Mouse (Mus musculus) hindbrain, embryonic 13.5 days (tissue): Measurements from ENCODE around the gene Krtap24-1. TPM values are rescaled to one million over a fixed set of nuclear protein-coding genes. Genes with fewer than 3 reads are reported as not detected.

Source experiments
- ATAC-seq: fragments of 200-750 bp; cut with Nextera tagmentation; 2 replicates; pipeline ENCODE4 v1.8.0; 2017; ENCODE audit warnings: moderate TSS enrichment; ENCODE audit not compliant: low FRiP score
- H3K27ac ChIP-seq: fragments of 300-500 bp; sonication (generic); 2 replicates; pipeline ENCODE4 v1.5.1; 2015; ENCODE audit warnings: inconsistent platforms, mild to moderate bottlenecking, moderate library complexity
- H3K27me3 ChIP-seq: fragments of 300-500 bp; sonication (generic); 2 replicates; pipeline ENCODE4 v1.6.1; 2015; ENCODE audit warnings: mild to moderate bottlenecking, inconsistent platforms
- H3K36me3 ChIP-seq: fragments of 300-500 bp; sonication (generic); 2 replicates; pipeline ENCODE4 v1.6.1; 2015; ENCODE audit warnings: mild to moderate bottlenecking, inconsistent platforms
- H3K4me1 ChIP-seq: fragments of 300-500 bp; sonication (generic); replicated peaks from 2 replicates; pipeline ENCODE4 v1.6.1; 2015; ENCODE audit warnings: inconsistent platforms
- H3K4me2 ChIP-seq: fragments of 300-500 bp; sonication (generic); 2 replicates; pipeline ENCODE4 v1.6.1; 2015; ENCODE audit warnings: inconsistent platforms, mild to moderate bottlenecking, moderate library complexity
- H3K4me3 ChIP-seq: fragments of 300-500 bp; sonication (generic); 2 replicates; pipeline ENCODE4 v1.5.1; 2015; ENCODE audit warnings: mild to moderate bottlenecking, inconsistent platforms
- H3K9ac ChIP-seq: fragments of 300-500 bp; sonication (generic); 2 replicates; pipeline ENCODE4 v1.6.1; 2015; ENCODE audit warnings: mild to moderate bottlenecking, inconsistent platforms
- H3K9me3 ChIP-seq: fragments of 300-500 bp; sonication (generic); 2 replicates; pipeline ENCODE4 v1.6.1; 2016; ENCODE audit warnings: inconsistent platforms
- WGBS: fragments of 180-500 bp; shearing (Covaris S2); methylation state at CpG from one replicate; pipeline ENCODE4 v1.1.7; 2015; 5-methylcytosine and 5-hydroxymethylcytosine counted together
- polyA plus RNA-seq: library from polyadenylated mRNA; unstranded; fragments of >200 nt; fragmentation: Nextera tagmentation; extraction: Ambion mirVana; gene quantifications from 2 replicates; pipeline ENCODE4 v1.2.1, GENCODE M21; 2015

The Krtap24-1 gene
- polyA plus RNA-seq, 1 experiment from 2014 or later = not detected

GRCm38 (mm10) chr16:88600303-88600702 lies 11.8 kb downstream of the Krtap24-1 start:
- Histone ChIP-seq H3K4me2 (no peak overlapping the region), H3K9me3 (no peaks in the 10 kb centered on the region), H3K4me1 (no peaks in the 10 kb centered on the region), H3K9ac (no peak overlapping the region), H3K4me3 (no peak overlapping the region), H3K27ac (no peak overlapping the region), H3K27me3 (no peaks in the 10 kb centered on the region), H3K36me3 (no peaks in the 10 kb centered on the region)
- WGBS = 82% methylated on average over 8 of the region's 8 CpGs
- ATAC-seq = no peak

DNA sequence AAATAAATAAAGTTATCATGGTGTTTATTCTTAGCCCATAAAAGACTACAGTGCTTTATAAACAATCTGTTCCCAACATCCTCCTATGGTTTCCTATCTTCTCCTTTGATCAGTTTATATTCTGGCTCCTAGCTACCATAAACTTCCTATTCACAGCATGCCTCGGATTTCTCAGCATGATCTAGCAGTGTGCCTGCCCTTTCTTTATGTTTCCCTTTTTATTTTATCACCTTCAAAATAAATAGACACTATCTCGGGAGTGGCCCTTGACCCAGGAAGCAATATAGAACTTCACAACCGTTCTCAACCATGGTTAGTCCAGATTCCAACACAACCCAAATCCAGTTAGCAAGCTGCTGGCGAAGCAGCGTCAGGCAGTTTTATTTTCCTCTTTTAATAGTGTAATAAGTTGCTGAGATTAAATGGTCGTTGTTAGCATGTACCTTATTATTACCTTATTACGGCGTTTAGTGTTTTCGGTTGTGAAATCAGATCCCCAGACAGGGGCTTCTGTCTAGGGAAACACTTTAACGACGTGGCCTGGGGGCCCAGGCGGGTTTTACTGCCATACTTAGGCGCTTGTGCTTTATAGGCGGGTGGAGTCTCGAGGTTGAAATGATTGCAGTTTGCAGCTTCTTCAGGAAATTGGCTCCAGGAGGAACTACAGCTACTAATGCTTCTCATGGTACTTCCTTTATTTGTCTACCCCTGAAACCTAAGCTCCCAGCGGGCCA lies 12.4 kb downstream of the Krtap24-1 start:
- no peaks in the 10 kb centered on the region for H3K4me1 ChIP-seq
- H3K9ac ChIP-seq = no peak overlapping the region
- no peak overlapping the region for H3K4me2 ChIP-seq
- no peaks in the 10 kb centered on the region for H3K9me3 ChIP-seq
- no peak for ATAC-seq
- H3K27ac ChIP-seq = no peak overlapping the region
- H3K27me3 ChIP-seq = no peaks in the 10 kb centered on the region
- H3K4me3 ChIP-seq = no peak overlapping the region
- 71% methylated on average over 16 of the region's 16 CpGs for WGBS
- no peaks in the 10 kb centered on the region for H3K36me3 ChIP-seq

- H3K27me3 ChIP-seq = no peaks in the 10 kb centered on the region
- no peak for ATAC-seq
- no peak overlapping the region for H3K9ac ChIP-seq
- no peak overlapping the region for H3K4me3 ChIP-seq
- H3K4me2 ChIP-seq = no peak overlapping the region
- H3K36me3 ChIP-seq = no peaks in the 10 kb centered on the region
- H3K9me3 ChIP-seq = no peaks in the 10 kb centered on the region
- H3K27ac ChIP-seq = no peak overlapping the region
- H3K4me1 ChIP-seq = no peaks in the 10 kb centered on the region
Observed at GRCm38 (mm10) chr16:88592758-88593157, 19.3 kb downstream of the Krtap24-1 start.

DNA sequence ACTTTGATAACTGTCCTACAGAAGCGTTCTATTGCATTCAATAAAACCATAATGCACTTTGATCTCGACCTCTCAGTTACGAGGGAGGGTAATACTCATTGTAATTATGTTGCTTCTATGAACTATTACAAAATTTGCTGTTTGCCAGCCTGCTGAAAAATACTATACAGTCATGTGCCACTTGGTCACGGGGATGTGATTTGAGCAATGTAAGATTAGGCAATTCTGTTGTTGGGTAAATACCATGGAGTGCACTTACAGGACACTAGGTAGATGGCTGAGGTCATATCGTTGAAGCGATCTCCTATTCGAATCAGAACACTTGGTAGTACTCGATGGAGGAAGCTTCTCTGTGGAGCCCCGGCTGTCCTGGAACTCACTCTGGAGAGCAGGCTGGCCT lies 28.7 kb downstream of the Krtap24-1 start:
- 91% methylated on average over 9 of the region's 9 CpGs for WGBS
- no peak for ATAC-seq

DNA sequence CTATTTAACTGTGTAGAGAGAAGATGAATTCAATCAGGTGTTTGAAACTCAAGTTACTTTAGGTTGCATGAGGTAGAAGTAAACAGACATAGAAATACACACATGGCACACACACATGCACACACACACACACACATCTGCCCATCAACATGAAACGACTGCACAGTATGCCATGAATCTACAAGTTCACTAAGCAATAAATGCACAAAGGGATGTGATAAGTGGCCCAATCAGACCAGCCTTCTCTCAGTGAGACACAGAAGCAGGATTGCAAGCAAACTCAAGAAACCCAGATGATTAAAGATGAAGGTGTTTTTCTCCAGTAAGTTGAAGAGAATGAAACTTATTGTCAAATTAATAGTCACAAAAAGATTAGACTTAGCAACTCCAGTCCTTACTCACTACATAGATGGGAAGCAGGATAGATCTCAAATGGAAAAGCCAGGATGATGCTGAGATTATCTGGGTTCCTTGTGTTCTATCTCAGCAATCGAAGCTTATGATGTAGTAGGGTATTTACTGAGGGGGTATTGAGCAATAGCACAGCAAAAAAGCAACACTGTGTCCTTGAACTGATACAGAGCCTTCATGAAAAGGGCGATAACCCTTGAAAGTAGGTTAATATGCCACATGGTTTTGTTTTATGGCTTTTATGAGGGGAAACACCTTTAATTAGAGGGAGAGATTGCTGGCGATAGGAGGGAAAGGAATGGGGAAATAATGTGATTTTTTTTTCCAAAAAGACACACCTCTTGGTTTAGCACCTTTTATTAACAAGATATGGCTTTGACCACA lies 36.0 kb downstream of the Krtap24-1 start:
- H3K9ac ChIP-seq = no peak overlapping the region
- H3K9me3 ChIP-seq = no peaks in the 10 kb centered on the region
- ATAC-seq = no peak
- H3K36me3 ChIP-seq = no peaks in the 10 kb centered on the region
- no peaks in the 10 kb centered on the region for H3K27me3 ChIP-seq
- no peaks in the 10 kb centered on the region for H3K4me1 ChIP-seq
- H3K27ac ChIP-seq = no peak overlapping the region
- no peak overlapping the region for H3K4me2 ChIP-seq
- 87% methylated on average over 4 of the region's 4 CpGs for WGBS
- no peak overlapping the region for H3K4me3 ChIP-seq

More for the DNA sequence above, 28.7 kb downstream of the Krtap24-1 start:
- H3K9ac ChIP-seq = no peak overlapping the region
- no peak overlapping the region for H3K27ac ChIP-seq
- H3K27me3 ChIP-seq = no peaks in the 10 kb centered on the region
- H3K4me1 ChIP-seq = no peaks in the 10 kb centered on the region
- no peaks in the 10 kb centered on the region for H3K9me3 ChIP-seq
- H3K4me2 ChIP-seq = no peak overlapping the region
- no peak overlapping the region for H3K4me3 ChIP-seq
- no peaks in the 10 kb centered on the region for H3K36me3 ChIP-seq

GRCm38 (mm10) chr16:88572904-88573404 lies 39.1 kb downstream of the Krtap24-1 start:
- Histone ChIP-seq H3K27ac (no peak overlapping the region), H3K27me3 (no peaks in the 10 kb centered on the region), H3K9ac (no peak overlapping the region), H3K4me3 (no peak overlapping the region), H3K4me2 (no peak overlapping the region), H3K9me3 (no peaks in the 10 kb centered on the region), H3K4me1 (no peaks in the 10 kb centered on the region), H3K36me3 (no peaks in the 10 kb centered on the region)
- 91% methylated on average over 5 of the region's 5 CpGs for WGBS
- no peak for ATAC-seq

DNA sequence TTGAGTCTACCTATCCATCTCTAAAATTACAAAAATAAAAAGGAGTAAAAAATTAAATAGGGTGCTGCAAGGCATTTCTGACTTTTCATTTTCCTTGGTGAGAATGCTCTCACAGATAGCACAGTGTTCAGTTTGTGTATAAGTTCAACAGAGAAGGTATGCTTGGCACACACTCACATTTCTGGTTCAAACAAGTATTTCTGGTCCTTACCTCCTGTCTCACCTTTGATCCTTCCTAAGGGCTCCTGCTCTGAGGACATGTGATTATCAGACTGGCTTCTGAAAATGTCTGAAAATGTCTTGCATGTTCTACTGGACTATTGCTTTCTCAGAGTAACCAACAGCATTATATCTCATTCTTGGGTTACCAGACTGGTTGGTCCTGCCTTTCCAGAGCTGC lies 41.9 kb downstream of the Krtap24-1 start:
- Histone ChIP-seq H3K27me3 (no peaks in the 10 kb centered on the region), H3K36me3 (no peaks in the 10 kb centered on the region), H3K27ac (no peak overlapping the region), H3K4me1 (no peaks in the 10 kb centered on the region), H3K9me3 (no peaks in the 10 kb centered on the region), H3K4me3 (no peak overlapping the region), H3K4me2 (no peak overlapping the region), H3K9ac (no peak overlapping the region)
- no peak for ATAC-seq

- H3K4me1 ChIP-seq = no peaks in the 10 kb centered on the region
- no peaks in the 10 kb centered on the region for H3K27me3 ChIP-seq
- H3K9me3 ChIP-seq = no peaks in the 10 kb centered on the region
- WGBS = 89% methylated on average over 3 of the region's 3 CpGs
- no peak overlapping the region for H3K9ac ChIP-seq
- no peaks in the 10 kb centered on the region for H3K36me3 ChIP-seq
- no peak for ATAC-seq
- no peak overlapping the region for H3K27ac ChIP-seq
- no peak overlapping the region for H3K4me3 ChIP-seq
- H3K4me2 ChIP-seq = no peak overlapping the region
Observed at GRCm38 (mm10) chr16:88569732-88570131, 42.3 kb downstream of the Krtap24-1 start.

GRCm38 (mm10) chr16:88569096-88569495 lies 43.0 kb downstream of the Krtap24-1 start:
- H3K9me3 ChIP-seq = no peaks in the 10 kb centered on the region
- no peaks in the 10 kb centered on the region for H3K36me3 ChIP-seq
- H3K4me2 ChIP-seq = no peak overlapping the region
- 73% methylated on average over 1 of the region's 1 CpGs for WGBS
- no peak overlapping the region for H3K4me3 ChIP-seq
- H3K27me3 ChIP-seq = no peaks in the 10 kb centered on the region
- no peak overlapping the region for H3K9ac ChIP-seq
- no peak overlapping the region for H3K27ac ChIP-seq
- no peaks in the 10 kb centered on the region for H3K4me1 ChIP-seq
- ATAC-seq = no peak

DNA sequence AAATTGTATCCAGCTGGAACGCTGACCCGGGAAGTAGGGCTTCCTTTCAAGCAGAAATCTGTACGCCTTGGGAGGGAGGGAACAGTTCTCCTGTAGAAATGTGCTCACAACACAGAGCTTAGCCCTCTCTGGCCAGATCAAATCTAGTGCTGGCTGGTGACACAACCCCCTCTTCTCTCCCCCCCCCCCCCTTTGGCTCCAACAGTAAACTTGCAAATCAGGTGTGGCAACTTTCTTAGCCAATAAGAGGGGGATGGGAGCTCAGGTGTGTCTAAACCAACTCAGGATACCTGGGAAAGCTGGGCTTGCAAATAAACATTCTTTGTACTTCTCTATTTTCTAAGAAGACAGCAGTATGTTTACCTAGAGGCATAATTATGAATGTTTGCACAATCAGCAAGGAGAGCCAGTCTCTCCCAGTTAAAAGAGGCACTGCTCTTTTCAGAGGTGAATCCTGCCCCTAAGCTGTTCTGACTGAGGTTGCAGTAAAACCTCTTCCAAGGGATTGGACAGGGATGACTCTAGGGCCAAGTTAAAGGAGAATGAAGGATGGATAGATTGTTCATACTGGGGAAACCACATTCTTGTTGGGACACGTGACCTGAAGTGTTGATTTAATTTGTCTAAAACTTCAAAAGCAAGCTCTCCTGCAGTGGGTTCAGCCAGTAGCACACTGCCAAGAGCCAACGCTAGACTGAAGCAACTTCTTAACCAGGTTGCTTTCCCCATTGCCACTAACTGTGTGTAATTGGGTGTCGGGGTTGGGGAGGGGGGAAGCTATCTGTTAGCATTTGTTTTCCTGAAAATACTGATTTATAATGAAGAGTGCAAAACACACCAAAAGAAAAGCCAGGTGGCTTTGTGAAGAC lies 48.8 kb downstream of the Krtap24-1 start, which contains the start of gene Cldn8:
Gene Cldn8 (minus strand): TSS at position 139 of the 869 bp plus-strand sequence.
- no peak within 1 kb of the TSS for H3K4me2 ChIP-seq
- no peak within 1 kb of the TSS for H3K4me3 ChIP-seq
- no peak within 1 kb of the TSS for H3K27ac ChIP-seq
- H3K36me3 ChIP-seq = no peaks in the 10 kb centered on the region
- H3K9ac ChIP-seq = no peak within 1 kb of the TSS
- H3K27me3 ChIP-seq = no peaks in the 10 kb centered on the region
- 83% methylated on average over 6 of the region's 6 CpGs for WGBS
- peaks cover 3% of the 10 kb centered on the region; the same call in 1 of the 2 replicates for H3K4me1 ChIP-seq
- no peaks in the 10 kb centered on the region for H3K9me3 ChIP-seq
- ATAC-seq = no peak

DNA sequence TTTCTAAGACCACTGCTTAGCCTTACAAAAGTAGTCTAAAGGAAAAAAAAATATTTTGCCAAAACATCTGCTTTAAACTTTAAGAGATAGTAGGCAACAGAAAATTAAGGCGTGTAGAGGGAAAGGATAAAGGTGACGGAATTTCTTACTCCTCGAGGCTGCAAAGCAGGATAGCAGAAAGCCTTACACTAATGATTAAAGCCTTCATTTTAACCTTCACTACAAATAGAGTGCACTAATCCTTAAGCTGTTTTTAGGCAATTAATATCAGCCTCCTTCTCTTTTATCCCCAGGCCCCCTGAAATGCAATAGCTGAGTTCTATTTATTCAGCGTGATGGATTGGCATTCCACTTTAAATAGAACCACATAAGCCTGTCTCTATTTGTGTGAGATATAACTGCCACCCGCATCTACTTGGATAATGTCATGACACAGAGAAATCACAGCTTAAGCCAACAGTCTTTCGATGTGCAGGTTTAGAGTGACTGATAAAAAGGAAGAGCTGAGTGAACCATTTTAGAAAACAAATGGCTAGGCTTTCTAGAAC lies 50.4 kb downstream of the Krtap24-1 start:
- no peak for ATAC-seq
- 63% methylated on average over 6 of the region's 6 CpGs for WGBS
- H3K27me3 ChIP-seq = no peaks in the 10 kb centered on the region
- no peak overlapping the region for H3K4me2 ChIP-seq
- no peaks in the 10 kb centered on the region for H3K36me3 ChIP-seq
- peaks cover 3% of the 10 kb centered on the region; the same call in 1 of the 2 replicates for H3K4me1 ChIP-seq
- no peaks in the 10 kb centered on the region for H3K9me3 ChIP-seq
- no peak overlapping the region for H3K27ac ChIP-seq
- no peak overlapping the region for H3K4me3 ChIP-seq
- H3K9ac ChIP-seq = no peak overlapping the region
